Mouse (Mus musculus) embryonic stem cell, embryonic (primary cell): Measurements from ENCODE around the gene Olfr1061.
"Not testable (repeated sequence)": the region's sequence is repeated elsewhere in the genome, so short reads cannot be mapped to it uniquely, and the experiment has no call there.

Experiments
- CTCF ChIA-PET, 4 experiments: fragments of 300-600 bp in 2 of 4; fragments of 350-600 bp in 2 of 4; sonication (Branson Sonifier 250); formaldehyde crosslinking; loops; one replicate each; lab custom pipeline; 2022; ENCODE audit warnings: inconsistent platforms in 2 of 4; lab: Charles Lee
- POLR2A ChIA-PET, 4 experiments: fragments of 300-600 bp in 2 of 4; fragments of 350-600 bp in 2 of 4; sonication (Branson Sonifier 250); formaldehyde crosslinking; loops; one replicate each; lab custom pipeline; 2022; ENCODE audit warnings: antibody characterized with exemption in 4 of 4, inconsistent platforms in 1 of 4; lab: Charles Lee

Olfr1061 gene

GRCm38 (mm10) chr2:86413950-86414349 lies at the start of gene Olfr1061:
TSS of gene Olfr1061 (minus strand) at chr2:86414050.
- ChIA-PET CTCF (no interaction called here), POLR2A (no interaction called here)

- POLR2A ChIA-PET = no interaction called here
- CTCF ChIA-PET = no interaction called here
Observed at GRCm38 (mm10) chr2:86460434-86460833, 46.6 kb upstream of the Olfr1061 start.

- CTCF ChIA-PET = no interaction called here
- POLR2A ChIA-PET = no interaction called here
Observed at GRCm38 (mm10) chr2:86456169-86456568, 42.3 kb upstream of the Olfr1061 start, which contains the start of gene Olfr1066. TSS of gene Olfr1066 (minus strand) at chr2:86456269.

GRCm38 (mm10) chr2:86450491-86450890 lies 36.6 kb upstream of the Olfr1061 start, which contains the start of gene Olfr1065:
TSS of gene Olfr1065 (minus strand) at chr2:86450591.
- CTCF ChIA-PET, POLR2A ChIA-PET: not testable (repeated sequence)

- CTCF ChIA-PET, POLR2A ChIA-PET: not testable (repeated sequence)
Observed at GRCm38 (mm10) chr2:86442101-86442500, 28.3 kb upstream of the Olfr1061 start.

- POLR2A ChIA-PET, CTCF ChIA-PET: not testable (repeated sequence)
Observed at GRCm38 (mm10) chr2:86428511-86428910, 14.7 kb upstream of the Olfr1061 start.

- CTCF ChIA-PET, POLR2A ChIA-PET: not testable (repeated sequence)
Observed at GRCm38 (mm10) chr2:86426649-86427048, 12.8 kb upstream of the Olfr1061 start, which contains the start of gene Olfr1062. TSS of gene Olfr1062 (minus strand) at chr2:86426749.

- ChIA-PET CTCF (no interaction called here), POLR2A (no interaction called here)
Observed at GRCm38 (mm10) chr2:86395114-86395513, 18.7 kb downstream of the Olfr1061 start.

- POLR2A ChIA-PET, CTCF ChIA-PET: not testable (repeated sequence)
Observed at GRCm38 (mm10) chr2:86388461-86388860, 25.4 kb downstream of the Olfr1061 start, which contains the start of gene Olfr1058. TSS of gene Olfr1058 (minus strand) at chr2:86388561.

GRCm38 (mm10) chr2:86378293-86378692 lies 35.6 kb downstream of the Olfr1061 start, which contains the start of gene Olfr1057:
TSS of gene Olfr1057 (minus strand) at chr2:86378393.
- POLR2A ChIA-PET = no interaction called here
- CTCF ChIA-PET = no interaction called here

- POLR2A ChIA-PET, CTCF ChIA-PET: not testable (repeated sequence)
Observed at GRCm38 (mm10) chr2:86366342-86366741, 47.5 kb downstream of the Olfr1061 start.
